Comparison of ENCODE assay signal across 8 mouse cellular contexts in genomic region chr9:47529602-47530450, GRCm38 (mm10). TPM values are rescaled to one million over a fixed set of nuclear protein-coding genes. Genes with fewer than 3 reads are reported as not detected.
DNase-seq lines count a peak whose midpoint lies in the region; ATAC-seq and TF ChIP-seq lines count a peak whose summit lies in the region.

Gene Cadm1 (plus strand): TSS chr9:47530173.

- H3K4me1 ChIP-seq in forebrain, embryonic 12.5 days: peaks cover 34% of the 10 kb centered on the region
- peaks cover 29% of the 10 kb centered on the region for H3K4me1 ChIP-seq in heart, embryonic 15.5 days (replicated peaks)
- H3K4me1 ChIP-seq in liver, adult 2 months (ENCODE audit: control insufficient read depth, insufficient read depth, low read length): peaks cover 3% of the 10 kb centered on the region

- H3K4me3 ChIP-seq in forebrain, embryonic 12.5 days (replicated peaks): peak within 1 kb of the TSS; percentile 90
- H3K4me3 ChIP-seq in heart, embryonic 15.5 days: peak within 1 kb of the TSS; percentile 73
- peak within 1 kb of the TSS; percentile 90 for H3K4me3 ChIP-seq in liver, adult 2 months (ENCODE audit: insufficient read depth, low read depth, low read length)

- peak; percentile 76 for TF ChIP-seq CTCF in liver, adult 2 months (IDR thresholded peaks at IDR 0.05; ENCODE audit: low read depth, low read length)

- peaks cover 7% of the 10 kb centered on the region for H3K27me3 ChIP-seq in forebrain, embryonic 12.5 days
- H3K27me3 ChIP-seq in heart, embryonic 15.5 days: peaks cover 50% of the 10 kb centered on the region
- H3K27me3 ChIP-seq in liver, adult 2 months (ENCODE audit: control insufficient read depth, insufficient read depth, low read length): no peaks in the 10 kb centered on the region

- peak within 1 kb of the TSS; percentile 93 for H3K9ac ChIP-seq in forebrain, embryonic 12.5 days
- H3K9ac ChIP-seq in heart, embryonic 15.5 days: peak within 1 kb of the TSS; percentile 68
- peak within 1 kb of the TSS; percentile 85 for H3K9ac ChIP-seq in liver, adult 2 months (ENCODE audit: low read depth, low read length)

- H3K9me3 ChIP-seq in forebrain, embryonic 12.5 days: no peaks in the 10 kb centered on the region
- no peaks in the 10 kb centered on the region for H3K9me3 ChIP-seq in heart, embryonic 15.5 days (replicated peaks)

- DNase-seq in CD4-positive, CD25-positive, alpha-beta regulatory T cell, adult 2 months (ENCODE audit: low read depth, low spot score): peak; percentile 74
- peak; percentile 97 for DNase-seq in kidney, postnatal 10 days
- DNase-seq in liver, adult 2 months (ENCODE audit: extremely low read depth, low read depth, low spot score): peak; percentile 87
- DNase-seq in monocyte, adult 2 months (ENCODE audit: low read depth in 1 of 2, low spot score in 2 of 2): peak; percentile 13 to 51
- DNase-seq in spleen, postnatal 14 days (ENCODE audit: low spot score in 2 of 2): peak; percentile 36 to 48

- ATAC-seq in cerebellum, adult (ENCODE audit: insufficient number of reproducible peaks, low FRiP score, low TSS enrichment): peak; percentile 89
- peak; percentile 95 for ATAC-seq in forebrain, embryonic 12.5 days (ENCODE audit: low FRiP score)
- ATAC-seq in heart, embryonic 15.5 days (replicated peaks; ENCODE audit: insufficient number of reproducible peaks, insufficient read depth, low FRiP score, low read depth): peak; percentile 97

- H3K79me2 ChIP-seq in liver, adult 2 months (ENCODE audit: control insufficient read depth, insufficient read depth, low read length): peaks cover 3% of the 10 kb centered on the region; the same call in 1 of the 2 replicates

- H3K36me3 ChIP-seq in forebrain, embryonic 12.5 days (replicated peaks): no peaks in the 10 kb centered on the region
- no peaks in the 10 kb centered on the region for H3K36me3 ChIP-seq in heart, embryonic 15.5 days
- no peaks in the 10 kb centered on the region for H3K36me3 ChIP-seq in liver, adult 2 months (ENCODE audit: control insufficient read depth, insufficient read depth, low read length)

- H3K4me2 ChIP-seq in forebrain, embryonic 12.5 days: peak within 1 kb of the TSS; percentile 73
- peak within 1 kb of the TSS; percentile 94 for H3K4me2 ChIP-seq in heart, embryonic 15.5 days

- peak within 1 kb of the TSS; percentile 89 for H3K27ac ChIP-seq in forebrain, embryonic 12.5 days
- H3K27ac ChIP-seq in heart, embryonic 15.5 days: peak within 1 kb of the TSS; percentile 74
- H3K27ac ChIP-seq in liver, adult 2 months (replicated peaks; ENCODE audit: insufficient read depth, low read depth, low read length): peak within 1 kb of the TSS; percentile 91

- TF ChIP-seq POLR2A in liver, adult 2 months (IDR thresholded peaks at IDR 0.05; ENCODE audit: extremely low read depth, insufficient read depth, low read length): peak; percentile 87

- under 1% methylated on average over 64 of the region's 72 CpGs for WGBS in forebrain, embryonic 12.5 days
- WGBS in heart, embryonic 15.5 days: under 1% methylated on average over 71 of the region's 72 CpGs
- WGBS in liver, adult 2 months: under 1% methylated on average over 72 of the region's 72 CpGs

RNA-seq across cellular contexts. Expression of gene Cadm1, which starts in this region (rescaled TPM):
- polyA plus RNA-seq in forebrain, embryonic 12.5 days (2016; fragmentation: Nextera tagmentation; extraction: Ambion mirVana): 99.8 and 117 TPM in 2 replicates
- polyA plus RNA-seq in heart, embryonic 15.5 days (2015; fragmentation: Nextera tagmentation; extraction: Ambion mirVana): 12.6 and 22.6 TPM in 2 replicates
- 21.4 and 26.8 TPM in 2 replicates for total RNA-seq in liver, adult 2 months (2014; rRNA removed)
- 12.5 and 14.8 TPM in 2 replicates for polyA plus RNA-seq in liver, adult 2 months (2012; rRNA removed)

Comparison
In these comparisons a context has a peak if more than half of its experiments do, and no peak if none do; other contexts are left out.
1. Peak in every context shown above with its lines: DNase-seq, ATAC-seq, H3K4me3 ChIP-seq and H3K27ac ChIP-seq.
2. DNase-seq: peak in every context shown above with its lines; median percentile 97 in kidney, postnatal 10 days; 87 in liver, adult 2 months; 74 in CD4-positive, CD25-positive, alpha-beta regulatory T cell, adult 2 months; 42 in spleen, postnatal 14 days; 32 in monocyte, adult 2 months.